Mouse (Mus musculus) olfactory bulb, adult 2 months (tissue): ENCODE data around the gene Sbf2.

Source experiments
- CTCF ChIP-seq: fragments of 200-500 bp; IDR thresholded peaks from 2 replicates; pipeline ENCODE4 v1.5.1; 2012; ENCODE audit warnings: low read depth, mild to moderate bottlenecking, low read length, moderate library complexity; ENCODE audit not compliant: insufficient read depth
- POLR2A ChIP-seq: fragments of 200-500 bp; IDR thresholded peaks from 2 replicates; pipeline ENCODE4 v1.6.1; 2012; ENCODE audit warnings: mild to moderate bottlenecking, low read depth, low read length, moderate library complexity; ENCODE audit not compliant: insufficient read depth

DNA sequence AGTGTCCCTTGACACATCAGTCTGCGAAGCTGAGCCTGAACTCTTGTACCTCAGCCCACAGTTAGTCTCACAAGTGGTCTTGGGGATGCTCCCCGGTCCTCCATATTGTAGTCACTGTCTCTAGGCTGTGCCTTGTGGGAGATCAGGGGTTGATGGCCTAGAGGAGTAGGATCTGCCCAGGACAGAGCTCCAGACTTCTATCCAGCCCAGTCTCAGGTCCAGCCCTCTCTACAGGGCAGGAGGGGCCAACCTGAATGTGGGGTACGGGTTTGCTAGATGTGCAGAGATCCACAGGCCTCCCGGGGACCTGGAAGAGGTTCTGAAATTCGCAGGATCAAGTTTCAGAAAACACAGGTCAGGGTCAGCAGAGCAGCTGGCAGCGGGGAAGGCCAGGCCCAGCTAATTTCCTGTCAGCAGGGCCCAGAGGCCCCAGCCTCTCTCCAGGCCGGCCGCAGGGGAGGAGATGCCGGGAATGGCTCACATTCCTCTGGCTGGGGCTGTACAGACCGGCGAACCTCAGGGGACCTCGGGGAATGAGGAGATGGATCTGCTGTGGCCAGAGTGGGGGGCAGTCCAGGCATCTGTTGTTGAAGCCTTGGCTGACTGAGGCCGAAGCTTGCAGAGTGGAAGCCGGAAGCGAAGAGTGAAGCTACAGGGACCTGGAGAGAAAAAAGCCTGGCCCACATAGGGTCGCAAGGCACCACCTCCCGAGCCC is 317.7 kb downstream of the Sbf2 start:
- TF ChIP-seq CTCF (no peak), POLR2A (no peak)
